Mouse (Mus musculus) cerebellum, adult 9-11 months (tissue): ENCODE results near the gene Ccnb1.
"Not testable (repeated sequence)": the region's sequence is repeated elsewhere in the genome, so short reads cannot be mapped to it uniquely, and the experiment has no call there.

Experiments used
- DNase-seq: peaks from one replicate; pipeline ENCODE4 v3.0.0; 2022

Gene Ccnb1

DNA sequence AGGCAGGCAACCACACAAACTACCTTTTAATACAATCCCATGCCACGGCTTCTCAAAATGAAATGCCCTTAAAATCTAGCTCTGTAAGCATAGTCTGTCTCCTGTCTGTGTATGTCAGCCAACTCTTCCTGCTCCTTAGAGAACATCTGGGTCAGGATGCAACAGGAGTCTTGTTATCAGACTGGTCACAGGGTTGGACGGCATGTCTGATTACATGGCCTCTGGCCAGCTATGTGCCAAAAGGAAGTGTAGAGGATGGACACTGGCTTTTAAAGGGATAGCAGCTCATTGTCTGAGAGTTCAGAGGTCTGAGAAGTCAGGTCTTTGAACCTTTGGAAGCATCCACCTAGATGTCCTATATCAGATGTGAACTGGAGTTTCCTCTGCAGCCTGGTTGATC, 31.0 kb downstream of the Ccnb1 start:
- DNase-seq, result no peak

DNA sequence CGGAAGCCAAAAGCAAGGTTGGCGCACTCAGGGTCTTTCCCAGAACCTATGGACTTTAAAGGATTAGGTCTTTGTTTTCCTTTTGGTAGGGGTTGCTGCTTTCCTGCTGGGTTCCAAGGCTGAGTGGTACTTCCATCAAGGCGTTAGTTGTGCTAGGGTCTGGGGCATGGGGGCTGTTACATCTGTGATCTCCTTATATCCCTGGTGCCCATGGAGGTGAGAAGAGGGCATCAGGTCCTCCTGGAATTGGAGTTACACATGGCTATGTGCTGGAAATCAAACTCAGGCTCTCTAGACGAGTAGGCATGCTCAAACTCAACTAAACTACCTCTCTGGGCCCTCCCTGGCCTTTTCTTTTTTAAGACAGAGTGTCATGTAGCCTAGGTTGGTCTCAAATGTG, 32.2 kb downstream of the Ccnb1 start:
- no peak for DNase-seq

DNA sequence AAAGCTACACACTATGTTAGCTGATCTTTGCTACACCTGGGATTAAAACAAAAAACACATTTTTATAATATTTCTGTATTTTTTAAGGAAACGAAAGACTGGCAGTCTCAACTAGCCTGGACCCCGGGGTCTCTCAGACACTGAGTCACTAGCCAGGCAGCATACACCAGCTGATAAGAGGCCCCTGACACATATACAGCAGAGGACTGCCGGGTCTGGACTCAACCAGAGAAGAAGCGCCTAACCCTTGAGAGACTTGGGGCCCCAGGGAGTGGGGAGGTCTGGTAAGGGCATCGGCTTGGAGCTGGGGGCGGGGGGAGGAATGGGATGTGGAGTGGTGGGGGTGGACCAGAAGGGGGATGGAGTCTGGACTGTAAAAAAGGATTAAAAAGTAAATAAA, 33.4 kb downstream of the Ccnb1 start:
- no peak for DNase-seq

DNA sequence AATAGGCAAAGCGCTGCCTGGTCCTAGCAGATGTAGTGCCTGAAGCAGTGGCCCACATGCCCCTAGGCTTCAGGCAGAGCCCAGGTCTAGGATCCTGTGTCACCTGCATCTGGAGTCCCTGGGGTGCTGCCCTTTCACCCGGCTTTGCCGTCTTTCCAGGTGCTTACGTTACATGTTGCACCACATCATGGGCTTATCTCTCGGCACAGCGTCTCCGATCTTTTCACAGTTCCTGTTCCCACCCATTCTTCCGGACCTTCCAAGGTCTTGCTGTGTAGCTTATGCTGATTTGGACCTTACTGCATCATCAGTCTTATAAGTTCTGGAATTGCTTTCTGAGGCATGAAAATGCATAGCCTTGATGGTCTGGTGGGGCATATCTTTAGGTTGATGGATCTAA, 33.8 kb downstream of the Ccnb1 start:
- DNase-seq, result no peak

- DNase-seq, result no peak
These were observed 35.0 kb downstream of the Ccnb1 start for GRCm38 (mm10) chr13:100751402-100751801.

GRCm38 (mm10) chr13:100750799-100751198, 35.6 kb downstream of the Ccnb1 start:
- no peak for DNase-seq

- no peak for DNase-seq
These were observed 37.7 kb downstream of the Ccnb1 start for GRCm38 (mm10) chr13:100748638-100749037.

- DNase-seq, result no peak
These were observed 40.3 kb downstream of the Ccnb1 start for GRCm38 (mm10) chr13:100746090-100746489.

GRCm38 (mm10) chr13:100744036-100744744, 42.2 kb downstream of the Ccnb1 start, which contains the start of gene Mrps36:
Gene Mrps36 (minus strand): TSS chr13:100744659.
- DNase-seq, result peak; percentile 98

DNA sequence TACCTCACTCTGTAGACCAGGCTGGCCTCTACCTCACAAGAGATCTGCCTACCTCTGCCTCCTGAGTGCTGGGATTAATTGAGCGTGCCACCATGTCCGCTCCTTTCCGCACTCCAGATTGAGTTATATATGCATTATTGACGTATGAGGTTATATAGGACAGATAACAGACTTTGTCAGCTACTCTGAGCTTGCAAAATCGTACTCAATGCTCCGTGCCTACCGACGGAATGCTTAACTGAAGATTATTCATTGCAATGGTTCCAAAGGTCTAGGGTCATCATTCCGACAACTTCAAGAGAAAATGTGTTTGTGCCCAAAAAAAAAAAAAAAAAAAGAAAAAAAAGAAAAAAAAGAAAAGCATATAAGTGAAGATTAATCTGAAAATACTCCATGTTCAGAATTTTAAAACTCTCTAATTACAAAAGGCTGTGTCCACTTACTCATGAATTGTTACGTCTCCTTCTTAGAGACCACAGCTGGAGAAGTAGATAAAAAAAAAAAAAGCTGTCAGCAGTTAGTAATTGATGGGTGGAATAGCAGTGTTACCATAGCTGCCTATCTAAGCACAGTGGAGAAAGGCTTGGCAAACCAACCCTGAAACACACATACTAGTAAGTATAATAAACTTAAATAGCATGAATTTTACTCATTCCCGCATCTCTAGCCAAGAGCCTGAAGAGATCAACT, 42.9 kb downstream of the Ccnb1 start:
- peak; percentile 32 for DNase-seq

- DNase-seq, result peak; percentile 33
These were observed 43.5 kb downstream of the Ccnb1 start for GRCm38 (mm10) chr13:100742831-100743230.

DNA sequence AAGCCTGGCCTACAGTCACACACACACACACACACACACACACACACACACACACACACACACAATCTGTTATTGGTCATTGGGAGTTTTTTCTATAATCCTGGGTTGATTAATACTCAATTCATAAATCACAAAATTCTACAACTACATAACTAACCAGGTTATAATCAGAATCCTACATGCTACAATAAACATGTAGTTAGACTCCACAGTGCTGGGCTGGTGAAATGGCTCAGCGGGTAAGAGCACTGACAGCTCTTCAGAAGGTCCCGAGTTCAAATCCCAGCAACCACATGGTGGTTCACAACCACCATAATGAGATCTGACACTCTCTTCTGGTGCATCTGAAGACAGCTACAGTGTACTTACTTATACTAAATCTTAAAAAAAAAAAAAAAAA, 53.6 kb downstream of the Ccnb1 start:
- DNase-seq, result no peak

- not testable (repeated sequence) for DNase-seq
These were observed 54.8 kb downstream of the Ccnb1 start for GRCm38 (mm10) chr13:100731462-100732046.

DNA sequence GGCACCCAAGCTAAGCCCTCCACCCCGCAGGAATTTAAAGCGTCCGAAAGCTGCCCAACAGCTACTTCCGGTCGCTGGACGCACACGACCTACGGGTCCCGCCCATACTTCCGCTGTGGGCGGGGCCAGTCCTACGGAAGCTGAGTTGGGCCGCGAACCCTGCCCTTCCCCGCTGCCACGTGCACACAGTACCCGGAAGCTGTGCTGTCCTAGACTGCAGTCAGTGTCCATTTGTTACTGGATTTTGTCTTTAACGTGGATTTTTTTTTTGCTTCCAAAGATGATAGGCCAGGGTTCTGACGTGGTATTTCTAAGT, 55.6 kb downstream of the Ccnb1 start, which contains the start of gene Cdk7:
Cdk7 (minus strand) TSS at position 79 of the 316 bp plus-strand sequence.
- peak; percentile 92 for DNase-seq

- peak; percentile 32 for DNase-seq
These were observed 56.1 kb downstream of the Ccnb1 start for GRCm38 (mm10) chr13:100730153-100730860.
